Mouse (Mus musculus): Measurements from ENCODE around the gene Arhgap10.

DNA sequence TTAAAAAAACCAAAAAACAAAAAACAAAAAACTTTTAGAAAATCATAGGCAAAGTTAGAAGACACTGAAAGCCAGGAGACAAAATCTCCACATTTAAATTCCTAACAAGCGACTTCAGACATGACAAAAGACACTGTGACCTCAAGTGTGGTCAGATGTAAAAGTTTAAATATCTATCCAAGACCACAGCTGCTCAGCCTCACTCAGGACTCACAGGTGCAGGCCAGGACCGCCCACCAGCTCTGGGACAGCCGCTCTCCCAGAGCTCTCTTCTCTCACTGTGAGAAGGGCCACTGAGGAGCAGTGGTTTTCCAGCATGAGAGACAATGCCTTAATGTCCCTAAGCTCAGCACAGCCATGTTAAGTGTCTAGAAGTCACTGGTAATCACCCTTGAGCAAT, 7.3 kb downstream of the Arhgap10 start:
- TF ChIP-seq POLR2A (IDR thresholded peaks at IDR 0.05; ENCODE audit: borderline replicate concordance, low read depth, low read length), result no peak
- TF ChIP-seq CTCF (IDR thresholded peaks at IDR 0.05; ENCODE audit: low read depth, low read length), result no peak
